Mouse (Mus musculus): ENCODE data around the gene Fkbp15.
"Not testable (repeated sequence)": the region's sequence is repeated elsewhere in the genome, so short reads cannot be mapped to it uniquely, and the experiment has no call there.

Gene Fkbp15

DNA sequence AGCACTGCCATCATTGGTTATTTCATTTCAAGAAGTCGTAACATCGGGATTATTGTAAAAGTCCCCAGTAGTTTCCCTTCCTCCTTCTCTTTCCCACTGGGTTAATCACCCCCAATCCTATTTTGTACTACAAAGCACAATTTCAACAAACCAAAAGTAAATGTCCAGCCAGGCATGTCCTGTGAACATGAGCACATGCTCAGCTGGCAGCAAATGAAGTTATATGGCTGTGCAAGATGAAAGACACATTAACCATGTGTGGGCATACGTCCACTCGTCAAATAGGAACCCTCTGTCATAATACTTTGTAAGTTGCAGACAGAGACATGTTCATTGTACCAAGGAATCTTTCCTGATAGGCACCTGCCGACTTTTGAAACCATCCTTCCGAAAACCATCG is 77.4 kb downstream of the Fkbp15 start:
- no peak for DNase-seq (ENCODE audit: low spot score)

DNA sequence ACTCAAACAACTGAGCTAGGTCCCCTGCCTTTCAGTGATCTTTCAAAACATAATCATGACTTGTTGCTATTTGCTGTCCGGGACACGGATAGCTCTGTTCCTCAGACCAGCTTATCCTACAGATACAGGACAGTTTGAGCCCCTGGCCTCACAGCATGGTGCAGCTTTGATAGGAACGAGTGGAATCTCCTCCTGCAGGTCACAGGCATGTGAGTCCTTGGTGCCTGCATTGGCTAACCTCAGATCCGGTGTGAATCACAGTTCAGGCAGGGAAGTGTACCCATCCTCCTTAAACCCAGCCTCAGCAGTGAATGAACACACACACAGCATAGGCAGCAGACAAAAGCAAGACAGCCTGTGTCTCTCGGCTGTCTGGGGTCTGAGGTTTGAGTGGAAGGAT is 79.0 kb downstream of the Fkbp15 start:
- DNase-seq (ENCODE audit: low spot score) = no peak

DNA sequence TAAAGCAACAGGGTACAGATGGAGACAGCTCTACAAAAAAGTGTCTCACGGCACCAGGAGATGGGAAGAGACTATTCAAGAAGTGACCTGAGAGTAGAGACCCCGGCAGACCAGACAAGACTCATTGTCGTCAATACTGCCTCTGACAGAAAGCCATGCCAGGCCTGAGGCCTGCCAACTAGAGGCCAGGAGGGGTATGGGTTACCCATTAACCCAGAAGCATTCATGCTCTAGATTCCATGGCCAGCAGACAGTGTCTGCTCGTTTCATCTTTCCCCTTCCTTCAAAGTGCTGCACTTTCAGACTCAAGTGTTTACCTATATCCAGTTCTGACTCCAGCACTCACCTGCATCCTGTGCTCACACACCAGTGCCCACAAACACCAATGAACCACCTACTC is 82.3 kb downstream of the Fkbp15 start:
- no peak for DNase-seq (ENCODE audit: low spot score)

DNA sequence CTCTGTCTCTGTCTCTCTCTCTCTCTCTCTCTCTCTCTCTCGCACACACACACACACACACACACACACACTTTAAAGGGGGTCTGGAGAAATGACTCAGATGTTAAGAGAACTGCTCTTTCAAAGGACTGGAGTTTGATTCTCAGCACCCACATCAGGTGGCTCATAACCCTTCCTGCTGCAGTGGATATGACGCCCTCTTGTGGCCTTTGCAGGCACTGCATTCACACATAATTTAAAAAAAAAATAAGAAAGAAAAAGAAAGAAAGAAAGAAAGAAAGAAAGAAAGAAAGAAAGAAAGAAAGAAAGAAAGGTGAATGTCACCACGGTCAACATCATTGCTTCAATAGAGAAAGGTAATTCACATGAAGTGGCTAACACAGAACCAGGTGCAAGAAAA is 83.1 kb downstream of the Fkbp15 start:
- no peak for DNase-seq (ENCODE audit: low spot score)

DNA sequence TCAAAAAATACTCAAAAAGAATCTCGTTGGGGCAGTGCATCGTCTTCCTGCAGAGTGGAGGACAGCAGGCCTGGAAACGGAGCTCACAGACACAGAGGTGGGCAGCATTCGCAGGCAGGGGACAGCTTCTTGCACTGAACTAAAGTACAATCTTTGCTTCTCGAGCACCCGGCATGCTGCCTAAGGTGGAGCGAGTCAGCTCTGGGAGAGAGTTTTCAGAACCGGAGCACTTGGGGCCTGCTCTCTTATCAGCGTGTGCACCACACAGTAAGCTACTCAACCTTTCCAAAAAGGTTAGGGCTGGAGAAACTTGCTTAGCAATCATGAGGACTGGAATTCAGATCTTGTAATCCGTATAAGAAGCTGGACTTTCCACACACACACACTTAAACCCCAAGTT is 83.7 kb downstream of the Fkbp15 start:
- DNase-seq (ENCODE audit: low spot score) = no peak

DNA sequence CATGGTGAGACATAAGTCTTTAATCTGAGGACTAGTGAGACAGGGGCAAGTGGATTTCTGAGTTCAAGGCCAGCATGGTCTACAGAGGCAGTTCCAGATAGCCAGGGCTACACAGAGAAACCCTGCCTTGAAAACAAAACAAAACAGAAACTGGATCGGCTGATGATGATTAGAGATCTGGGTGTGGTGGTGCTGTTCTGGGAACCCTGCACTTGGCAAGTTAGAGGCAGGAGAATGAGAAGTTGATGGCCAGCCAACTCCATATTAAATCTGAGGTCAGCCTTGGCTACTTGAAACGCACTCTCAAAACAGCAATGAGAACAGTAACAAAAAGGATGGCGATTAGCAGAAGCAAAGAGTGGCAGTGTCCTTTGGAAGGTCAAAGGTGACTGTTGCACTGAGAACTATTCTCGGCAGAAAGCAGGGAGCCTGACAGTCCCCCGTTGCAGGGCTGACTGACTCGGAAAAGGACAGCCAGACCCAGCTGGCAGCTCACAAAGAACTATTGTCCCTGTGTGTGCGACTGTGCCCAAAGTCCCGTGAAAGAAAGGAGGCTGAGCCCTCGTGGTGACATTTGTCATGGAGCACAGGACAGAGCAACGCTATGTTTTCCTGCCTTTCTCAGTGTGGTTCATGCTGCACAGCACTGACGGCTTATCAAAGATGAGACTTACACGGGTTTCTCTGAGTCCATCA is 85.4 kb downstream of the Fkbp15 start:
- no peak for DNase-seq (ENCODE audit: low spot score)

DNA sequence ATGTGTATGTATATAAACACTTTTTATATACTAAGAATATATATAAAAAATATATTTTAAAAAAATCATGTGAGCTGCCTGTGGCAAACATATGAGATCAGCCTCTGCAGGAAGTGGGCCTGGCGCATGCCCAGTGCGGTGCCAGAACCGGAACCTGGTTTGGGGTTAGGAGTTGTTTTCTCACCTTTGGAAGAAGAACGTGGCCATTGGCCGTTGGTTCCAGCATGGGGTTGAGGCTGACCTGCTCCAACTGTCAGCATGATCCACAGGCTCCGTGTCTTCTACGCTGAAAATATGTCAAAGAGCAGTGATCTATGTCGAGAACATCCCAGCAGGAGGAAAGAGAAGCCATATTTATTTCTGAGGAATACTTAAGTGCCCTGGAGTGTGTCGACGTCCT is 86.4 kb downstream of the Fkbp15 start:
- DNase-seq (ENCODE audit: low spot score) = no peak

DNA sequence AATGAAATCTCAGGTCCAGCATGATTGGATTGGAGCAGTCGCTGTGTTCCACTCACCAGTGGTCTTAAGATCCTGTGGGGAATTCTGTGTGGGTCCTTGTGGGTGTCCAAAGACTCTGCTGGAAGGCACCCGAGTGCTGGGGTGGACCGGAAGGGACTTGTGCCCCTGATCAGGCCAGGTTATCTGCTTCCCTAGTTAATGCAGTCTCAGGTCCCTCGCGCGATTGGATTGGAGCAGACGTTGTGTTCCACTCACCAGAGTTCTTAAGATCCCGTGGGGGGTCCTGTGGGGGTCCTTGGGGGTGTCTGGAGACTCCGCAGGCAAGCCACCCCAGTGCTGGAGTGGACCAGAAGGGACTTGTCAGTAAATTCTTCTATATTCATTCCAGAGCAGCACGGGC is 87.7 kb downstream of the Fkbp15 start:
- no peak for DNase-seq (ENCODE audit: low spot score)

DNA sequence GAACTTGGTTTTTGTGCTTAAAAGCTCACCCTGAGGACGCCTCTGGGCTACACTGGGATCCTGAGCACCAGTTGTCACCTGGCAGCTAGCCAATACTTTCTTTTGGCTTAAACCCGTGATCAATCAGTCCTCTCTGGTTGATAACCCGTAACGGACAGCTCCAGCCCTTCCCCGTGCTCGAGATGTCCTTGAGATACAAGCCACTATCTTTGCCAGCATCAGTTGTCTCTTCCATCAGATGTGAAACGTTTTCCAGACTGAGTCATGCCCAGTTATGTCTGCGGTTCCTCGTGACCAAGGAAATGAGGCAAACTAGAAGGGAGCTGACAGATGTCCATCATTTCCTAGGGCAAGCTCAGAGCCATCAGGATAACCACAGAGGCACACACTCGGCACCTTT is 93.2 kb downstream of the Fkbp15 start:
- no peak for DNase-seq (ENCODE audit: low spot score)

DNA sequence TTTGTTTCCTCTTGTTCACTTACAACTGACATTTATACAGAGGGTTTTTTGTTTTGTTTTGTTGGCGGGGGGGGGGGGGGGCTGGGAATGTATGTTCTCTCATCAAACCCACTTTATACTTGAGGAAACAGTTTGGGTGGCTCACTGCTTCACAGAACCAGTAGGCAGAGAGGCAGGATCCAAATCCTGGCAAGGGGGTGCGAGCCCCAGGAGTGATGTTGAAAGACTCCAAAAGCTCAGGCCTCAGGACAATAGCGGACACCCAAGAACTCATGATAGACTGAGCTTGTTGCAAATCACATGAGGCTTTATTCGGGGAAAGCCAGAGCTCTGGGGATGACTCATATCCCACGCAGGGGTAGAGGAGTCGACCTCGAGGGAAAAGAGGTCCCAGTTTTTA is 94.3 kb downstream of the Fkbp15 start:
- DNase-seq (ENCODE audit: low spot score) = not testable (repeated sequence)

DNA sequence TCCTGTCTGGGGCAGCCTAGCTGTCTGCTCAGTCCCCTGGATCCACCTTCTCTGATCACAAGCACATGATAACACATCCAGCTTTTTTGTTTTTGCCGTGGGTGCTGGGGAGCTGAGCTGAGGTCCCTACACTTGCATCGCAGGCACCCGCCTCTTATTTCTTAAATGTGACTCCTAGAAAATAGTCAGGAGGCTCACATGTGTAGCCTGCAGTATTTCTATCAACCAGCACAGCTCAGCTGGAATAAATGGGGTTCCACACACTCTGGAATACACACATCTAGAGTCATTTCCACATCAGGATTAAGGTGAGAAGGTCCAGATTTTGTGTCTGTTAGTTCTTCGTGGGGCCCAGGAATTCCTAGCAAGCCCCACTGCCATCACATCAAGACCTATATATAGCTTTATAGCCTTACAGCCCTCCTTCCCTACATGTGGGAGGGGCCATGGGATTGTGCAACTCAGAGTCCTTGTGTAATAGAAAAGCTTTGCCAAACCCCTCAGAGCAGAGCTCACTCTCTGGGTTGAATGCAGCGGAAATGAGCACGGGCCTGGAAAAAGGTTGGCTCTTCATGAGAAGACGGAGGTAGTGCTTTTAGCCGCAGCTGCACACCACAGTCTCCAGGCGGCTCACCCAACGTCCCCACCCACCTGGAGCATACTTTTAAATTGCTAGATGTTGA is 95.1 kb downstream of the Fkbp15 start:
- DNase-seq (ENCODE audit: low spot score) = no peak

DNA sequence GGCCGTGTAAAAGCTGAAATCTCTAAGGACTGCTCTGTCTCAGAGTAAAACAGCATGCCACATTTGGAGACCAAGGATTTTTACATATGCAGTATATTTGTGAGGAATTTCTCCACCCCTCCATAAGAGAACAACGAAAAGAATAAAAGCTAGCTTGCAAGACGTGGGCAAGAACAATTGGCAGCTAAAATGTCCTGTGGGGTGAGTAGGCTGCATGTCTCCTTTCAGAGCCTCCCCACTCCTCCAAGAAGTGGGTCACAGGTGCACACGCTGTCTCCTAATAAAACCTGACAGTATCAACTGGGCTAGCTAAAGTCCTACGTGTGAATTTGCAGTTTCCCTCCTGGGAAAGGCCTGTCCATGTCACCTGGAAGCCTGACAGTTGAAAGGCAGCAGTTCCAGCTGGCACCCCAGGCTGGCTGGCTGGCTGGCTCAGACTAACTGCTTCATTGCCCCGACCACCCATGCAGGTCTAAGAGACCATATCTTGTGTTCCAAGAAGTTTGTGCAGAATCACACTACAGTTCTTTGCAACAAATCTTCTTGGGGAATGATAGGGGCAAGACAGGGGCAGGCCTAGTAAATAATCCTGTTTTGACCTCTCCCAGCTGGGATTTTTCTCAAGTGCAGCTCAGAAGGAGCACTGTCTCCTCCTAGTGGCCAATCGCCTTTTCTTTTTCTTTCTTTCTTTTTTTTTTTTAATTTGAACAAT is 97.1 kb downstream of the Fkbp15 start:
- DNase-seq (ENCODE audit: low spot score) = no peak

DNA sequence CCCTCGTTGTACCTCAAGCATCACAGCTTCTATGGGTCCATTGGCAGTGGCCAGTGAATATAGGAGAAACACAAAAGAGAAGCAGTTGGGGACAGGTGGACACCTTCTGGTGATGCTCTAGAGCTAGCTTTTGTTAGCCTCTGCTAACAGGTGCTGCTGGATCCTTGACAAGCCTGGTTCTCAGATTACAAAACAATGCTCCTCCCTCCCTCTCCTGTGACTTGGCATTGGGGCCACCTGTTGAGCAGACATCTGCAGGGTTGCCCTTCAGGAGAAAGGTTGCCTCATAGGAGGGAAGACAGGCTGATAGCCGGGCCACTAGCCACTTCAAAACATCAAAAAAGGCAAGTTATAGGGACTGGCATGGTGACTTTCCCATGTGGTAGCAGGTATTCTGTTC is 98.1 kb downstream of the Fkbp15 start, which contains the start of gene Slc31a2:
Gene Slc31a2, plus strand, starts transcription at position 287 of the 400 bp plus-strand sequence.
- no peak for DNase-seq (ENCODE audit: low spot score)

DNA sequence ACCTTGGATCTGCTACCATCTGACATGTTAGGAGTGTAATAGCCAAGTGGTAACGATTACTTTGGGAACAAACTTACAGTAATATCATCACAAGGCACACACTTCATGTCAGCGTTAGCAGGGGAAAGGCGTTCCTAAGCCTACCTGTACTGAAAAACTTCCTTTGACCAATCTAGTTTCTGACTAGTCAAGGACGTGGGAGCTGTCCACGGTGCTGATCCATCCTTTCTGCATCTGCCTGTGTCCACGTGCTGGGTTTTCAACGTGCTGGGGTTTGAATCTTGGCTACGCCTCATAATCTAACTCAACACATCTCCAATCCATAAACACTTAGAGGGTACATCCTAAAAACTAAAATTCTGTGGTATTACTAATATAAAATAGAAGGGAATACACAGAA is 103.4 kb downstream of the Fkbp15 start:
- no peak for DNase-seq (ENCODE audit: low spot score)

DNA sequence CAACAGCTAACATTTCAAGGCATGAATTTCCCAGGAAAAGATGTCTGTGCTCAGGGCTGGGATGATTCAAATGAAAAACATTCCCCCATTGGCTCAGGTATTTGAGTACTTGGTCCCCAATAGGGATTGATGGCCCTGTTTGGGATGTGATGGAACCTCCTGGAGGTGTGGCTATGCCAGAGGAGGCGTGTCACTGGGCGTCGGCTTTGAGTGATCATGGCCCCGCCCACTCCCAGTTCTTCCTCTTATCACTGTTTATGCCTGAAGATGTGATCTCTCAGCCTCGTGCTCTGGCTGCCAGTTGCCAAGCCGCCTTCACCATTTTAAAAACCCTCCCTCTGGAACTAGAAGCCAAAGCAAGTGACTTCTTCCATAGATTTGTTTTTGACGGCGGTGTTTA is 105.8 kb downstream of the Fkbp15 start:
- DNase-seq (ENCODE audit: low spot score) = no peak

DNA sequence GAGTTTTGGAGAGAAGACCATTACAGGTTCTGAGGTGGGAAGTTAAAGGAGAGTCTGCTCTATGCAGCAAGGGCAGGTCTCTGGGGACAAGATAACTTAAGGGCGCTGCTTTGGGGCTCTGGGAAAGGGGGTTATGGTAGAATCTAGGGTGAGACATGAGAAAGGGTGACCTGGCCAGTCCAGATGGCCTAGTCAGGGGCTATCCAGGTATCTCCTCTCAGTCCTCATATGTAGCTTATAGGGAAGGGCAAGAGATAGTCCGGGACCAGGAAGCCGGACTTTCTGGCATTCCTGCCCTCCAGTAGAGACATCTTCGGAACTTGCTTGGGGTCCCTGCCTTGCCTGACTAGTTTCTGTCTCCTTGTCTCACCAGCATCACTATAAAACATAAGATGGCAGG is 108.6 kb downstream of the Fkbp15 start:
- DNase-seq (ENCODE audit: low spot score) = no peak

DNA sequence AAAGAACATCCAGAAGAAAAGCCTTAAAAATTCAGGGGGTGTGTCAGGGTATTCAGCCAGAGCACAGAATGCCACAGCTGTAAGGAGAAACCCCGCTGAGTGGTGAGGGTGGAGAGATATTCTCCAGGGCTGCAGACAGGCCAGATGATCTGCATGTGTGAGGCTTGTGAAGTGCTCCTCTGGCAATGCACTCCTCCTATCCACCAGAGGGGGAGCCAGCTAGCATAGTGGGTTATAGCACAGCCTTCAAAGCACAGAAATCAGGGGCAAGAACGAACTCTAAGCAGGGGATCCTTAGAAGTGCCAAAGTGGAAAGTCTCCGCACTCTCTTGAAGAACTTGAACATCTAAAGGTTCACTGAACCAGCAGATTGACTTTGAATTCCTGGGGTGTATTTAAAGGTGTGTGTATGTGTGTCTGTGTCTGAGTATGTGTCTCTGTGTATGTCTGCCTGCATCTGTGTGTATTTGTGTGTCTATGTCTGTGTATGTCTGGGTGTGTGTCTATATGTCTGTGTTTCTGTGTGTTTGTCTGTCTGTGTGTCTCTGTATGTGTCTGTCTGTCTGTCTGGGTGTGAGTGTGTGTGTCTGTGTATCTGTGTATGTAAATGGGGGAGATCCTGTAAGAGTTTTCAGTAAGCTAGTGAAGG is 109.3 kb downstream of the Fkbp15 start:
- DNase-seq (ENCODE audit: low spot score) = no peak
